Mouse (Mus musculus): ENCODE measurements around the gene Kif3b. TPM values are rescaled to one million over a fixed set of nuclear protein-coding genes. Genes with fewer than 3 reads are reported as not detected.

The Kif3b gene
- 16.4 and 17.2 TPM in 2 replicates for polyA plus RNA-seq (2014; fragmentation: Nextera tagmentation; extraction: Ambion mirVana)

DNA sequence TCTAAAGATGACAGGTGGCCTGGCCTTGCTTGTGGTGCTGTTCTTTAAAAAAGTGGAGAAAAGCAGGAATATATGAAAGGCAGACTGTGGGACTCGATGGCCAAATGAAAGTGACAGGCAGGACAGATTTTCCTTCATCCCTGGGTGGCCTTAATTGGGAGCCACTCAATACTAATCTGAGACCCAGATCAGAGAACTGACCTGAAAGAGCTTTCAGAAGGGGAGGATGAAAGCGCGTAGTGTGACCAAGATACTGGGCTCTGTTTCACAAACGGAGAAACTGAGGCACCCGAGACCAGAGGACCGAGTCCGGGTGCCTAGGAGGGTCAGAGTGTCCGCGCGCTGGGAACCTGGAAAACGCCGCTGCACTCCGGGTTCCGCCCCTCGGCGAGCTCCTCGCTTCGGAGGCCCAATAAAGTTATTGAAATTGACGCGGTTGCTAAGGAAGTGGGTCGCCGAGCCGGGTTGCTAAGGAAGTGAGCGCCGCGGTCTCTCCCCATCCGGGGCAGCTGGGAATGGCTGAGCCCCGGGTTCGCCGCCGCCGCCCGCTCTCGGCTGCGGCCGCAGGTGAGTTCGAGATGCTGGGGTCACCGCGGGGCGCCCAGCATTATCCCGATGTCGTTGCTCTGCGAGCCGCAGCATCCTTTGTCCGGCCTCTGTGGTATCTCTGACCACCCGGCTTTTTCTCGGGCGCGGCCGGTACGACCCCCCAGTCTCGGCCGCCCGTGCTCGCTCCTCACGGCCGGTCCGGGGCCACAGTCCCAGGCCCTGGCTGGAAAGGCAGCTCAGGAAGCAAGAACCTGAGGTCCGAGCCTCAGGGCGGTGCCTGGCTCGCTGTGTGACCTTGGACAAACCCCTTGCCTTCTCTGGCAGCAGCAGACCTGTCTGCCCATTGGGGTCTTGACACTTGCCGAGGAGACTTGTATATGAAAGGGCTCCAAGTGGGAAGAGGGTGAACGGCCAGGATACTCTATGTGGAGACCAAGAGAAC, at the start of gene Kif3b:
TSS of gene Kif3b (plus strand) at position 476 of the 991 bp plus-strand sequence.
- Histone ChIP-seq H3K9ac (replicated peaks; ENCODE audit: low read depth, low read length) (peak within 1 kb of the TSS; percentile 96), H3K27ac (ENCODE audit: low read depth, low read length) (0 out of 2 replicates have a peak within 1 kb of the TSS, but pooled peaks have one; percentile 49), H3K4me2 (ENCODE audit: low read depth, low read length) (peak within 1 kb of the TSS; percentile 63), H3K27me3 (ENCODE audit: control insufficient read depth, insufficient read depth, low read length) (no peaks in the 10 kb centered on the region), H3K9me3 (ENCODE audit: control insufficient read depth, low read length) (no peaks in the 10 kb centered on the region), H3K4me1 (ENCODE audit: control insufficient read depth, insufficient read depth, low read length) (peaks cover 9% of the 10 kb centered on the region), H3K36me3 (ENCODE audit: control insufficient read depth, insufficient read depth, low read length) (no peaks in the 10 kb centered on the region), H3K4me3 (ENCODE audit: low read depth, low read length) (peak within 1 kb of the TSS; percentile 99)
- peak; percentile 95 for ATAC-seq (ENCODE audit: low read depth)
- WGBS, result under 1% methylated on average over 63 of the region's 63 CpGs

- Histone ChIP-seq H3K36me3 (ENCODE audit: control insufficient read depth, insufficient read depth, low read length) (no peaks in the 10 kb centered on the region), H3K27me3 (ENCODE audit: control insufficient read depth, insufficient read depth, low read length) (no peaks in the 10 kb centered on the region), H3K9ac (replicated peaks; ENCODE audit: low read depth, low read length) (peak overlapping the region; percentile 99; the same call in 1 of the 2 replicates), H3K9me3 (ENCODE audit: control insufficient read depth, low read length) (no peaks in the 10 kb centered on the region), H3K4me3 (ENCODE audit: low read depth, low read length) (peak overlapping the region; percentile 98), H3K4me2 (ENCODE audit: low read depth, low read length) (peak overlapping the region; percentile 85), H3K27ac (ENCODE audit: low read depth, low read length) (no peak overlapping the region), H3K4me1 (ENCODE audit: control insufficient read depth, insufficient read depth, low read length) (peaks cover 37% of the 10 kb centered on the region)
- ATAC-seq (ENCODE audit: low read depth), result no peak
- 63% methylated on average over 6 of the region's 6 CpGs for WGBS
These were observed 49.1 kb upstream of the Kif3b start for GRCm38 (mm10) chr2:153242156-153242555.

DNA sequence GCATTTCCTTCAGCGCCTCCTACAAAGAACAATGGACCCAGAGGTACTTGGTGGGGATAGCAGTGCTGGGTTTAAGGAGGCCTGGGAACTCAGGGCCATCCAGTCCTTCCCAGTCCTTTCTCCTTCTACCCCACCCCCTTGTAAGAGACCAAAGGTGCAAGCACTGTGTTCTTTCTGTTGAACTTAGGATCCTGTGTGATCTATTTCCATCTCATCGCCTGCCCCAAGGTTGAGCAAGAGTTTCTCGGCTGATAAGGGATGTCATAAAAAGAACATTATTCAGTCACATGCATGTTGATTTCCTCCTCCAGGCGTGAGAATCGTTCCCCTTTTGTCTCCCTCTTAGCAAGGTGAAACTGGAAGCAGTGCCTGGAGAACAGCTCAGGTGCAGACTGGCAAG, 41.5 kb upstream of the Kif3b start:
- no peak overlapping the region for H3K27ac ChIP-seq (ENCODE audit: low read depth, low read length)
- WGBS, result 93% methylated on average over 5 of the region's 5 CpGs
- H3K9ac ChIP-seq (replicated peaks; ENCODE audit: low read depth, low read length), result no peak overlapping the region
- H3K27me3 ChIP-seq (ENCODE audit: control insufficient read depth, insufficient read depth, low read length), result no peaks in the 10 kb centered on the region
- H3K4me2 ChIP-seq (ENCODE audit: low read depth, low read length), result no peak overlapping the region
- H3K9me3 ChIP-seq (ENCODE audit: control insufficient read depth, low read length), result no peaks in the 10 kb centered on the region
- H3K4me1 ChIP-seq (ENCODE audit: control insufficient read depth, insufficient read depth, low read length), result no peaks in the 10 kb centered on the region
- H3K4me3 ChIP-seq (ENCODE audit: low read depth, low read length), result no peak overlapping the region
- H3K36me3 ChIP-seq (ENCODE audit: control insufficient read depth, insufficient read depth, low read length), result peaks cover 5% of the 10 kb centered on the region
- ATAC-seq (ENCODE audit: low read depth), result no peak

DNA sequence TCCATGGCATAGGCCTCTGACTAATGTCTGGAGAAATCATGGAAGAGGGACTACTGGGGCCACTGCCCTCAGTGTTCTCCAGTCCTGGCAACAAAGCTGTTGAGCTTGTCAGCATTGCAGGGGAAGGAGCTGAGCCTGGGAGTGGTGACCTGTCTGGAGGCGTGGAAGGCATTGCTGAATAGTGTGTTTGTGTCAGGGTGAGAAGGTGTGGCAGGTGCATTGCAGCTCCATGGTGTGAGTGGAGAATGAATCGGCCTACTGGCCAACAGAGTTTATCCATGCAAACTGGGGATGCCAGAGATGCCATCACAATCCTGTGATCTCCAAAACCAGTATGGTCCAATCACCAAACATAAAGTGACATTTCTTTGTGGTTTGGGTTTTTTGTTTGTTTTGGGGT, 34.6 kb upstream of the Kif3b start:
- no peak overlapping the region for H3K9ac ChIP-seq (replicated peaks; ENCODE audit: low read depth, low read length)
- H3K9me3 ChIP-seq (ENCODE audit: control insufficient read depth, low read length), result no peaks in the 10 kb centered on the region
- no peak overlapping the region for H3K27ac ChIP-seq (ENCODE audit: low read depth, low read length)
- 94% methylated on average over 2 of the region's 2 CpGs for WGBS
- no peak overlapping the region for H3K4me3 ChIP-seq (ENCODE audit: low read depth, low read length)
- H3K27me3 ChIP-seq (ENCODE audit: control insufficient read depth, insufficient read depth, low read length), result no peaks in the 10 kb centered on the region
- no peak for ATAC-seq (ENCODE audit: low read depth)
- no peaks in the 10 kb centered on the region for H3K4me1 ChIP-seq (ENCODE audit: control insufficient read depth, insufficient read depth, low read length)
- peaks cover 6% of the 10 kb centered on the region for H3K36me3 ChIP-seq (ENCODE audit: control insufficient read depth, insufficient read depth, low read length)
- H3K4me2 ChIP-seq (ENCODE audit: low read depth, low read length), result no peak overlapping the region

GRCm38 (mm10) chr2:153259030-153259863, 32.0 kb upstream of the Kif3b start:
- H3K4me1 ChIP-seq (ENCODE audit: control insufficient read depth, insufficient read depth, low read length), result no peaks in the 10 kb centered on the region
- no peaks in the 10 kb centered on the region for H3K9me3 ChIP-seq (ENCODE audit: control insufficient read depth, low read length)
- no peaks in the 10 kb centered on the region for H3K27me3 ChIP-seq (ENCODE audit: control insufficient read depth, insufficient read depth, low read length)
- peaks cover 18% of the 10 kb centered on the region for H3K36me3 ChIP-seq (ENCODE audit: control insufficient read depth, insufficient read depth, low read length)
- H3K9ac ChIP-seq (replicated peaks; ENCODE audit: low read depth, low read length), result no peak overlapping the region
- no peak overlapping the region for H3K4me3 ChIP-seq (ENCODE audit: low read depth, low read length)
- no peak for ATAC-seq (ENCODE audit: low read depth)
- no peak overlapping the region for H3K4me2 ChIP-seq (ENCODE audit: low read depth, low read length)
- no peak overlapping the region for H3K27ac ChIP-seq (ENCODE audit: low read depth, low read length)
- WGBS, result 81% methylated on average over 12 of the region's 12 CpGs

- peaks cover 18% of the 10 kb centered on the region for H3K36me3 ChIP-seq (ENCODE audit: control insufficient read depth, insufficient read depth, low read length)
- no peak overlapping the region for H3K4me2 ChIP-seq (ENCODE audit: low read depth, low read length)
- WGBS, result 82% methylated on average over 3 of the region's 3 CpGs
These were observed 31.1 kb upstream of the Kif3b start for GRCm38 (mm10) chr2:153259864-153260674.

GRCm38 (mm10) chr2:153263053-153263452, 28.2 kb upstream of the Kif3b start:
- no peaks in the 10 kb centered on the region for H3K9me3 ChIP-seq (ENCODE audit: control insufficient read depth, low read length)
- H3K9ac ChIP-seq (replicated peaks; ENCODE audit: low read depth, low read length), result no peak overlapping the region
- no peak overlapping the region for H3K27ac ChIP-seq (ENCODE audit: low read depth, low read length)
- H3K4me2 ChIP-seq (ENCODE audit: low read depth, low read length), result no peak overlapping the region
- no peaks in the 10 kb centered on the region for H3K4me1 ChIP-seq (ENCODE audit: control insufficient read depth, insufficient read depth, low read length)
- no peak for ATAC-seq (ENCODE audit: low read depth)
- no peaks in the 10 kb centered on the region for H3K27me3 ChIP-seq (ENCODE audit: control insufficient read depth, insufficient read depth, low read length)
- 84% methylated on average over 7 of the region's 7 CpGs for WGBS
- peaks cover 29% of the 10 kb centered on the region for H3K36me3 ChIP-seq (ENCODE audit: control insufficient read depth, insufficient read depth, low read length)
- no peak overlapping the region for H3K4me3 ChIP-seq (ENCODE audit: low read depth, low read length)

More at GRCm38 (mm10) chr2:153259864-153260674, 31.1 kb upstream of the Kif3b start:
- no peak overlapping the region for H3K9ac ChIP-seq (replicated peaks; ENCODE audit: low read depth, low read length)
- H3K4me1 ChIP-seq (ENCODE audit: control insufficient read depth, insufficient read depth, low read length), result no peaks in the 10 kb centered on the region
- H3K27me3 ChIP-seq (ENCODE audit: control insufficient read depth, insufficient read depth, low read length), result no peaks in the 10 kb centered on the region
- H3K4me3 ChIP-seq (ENCODE audit: low read depth, low read length), result no peak overlapping the region
- H3K27ac ChIP-seq (ENCODE audit: low read depth, low read length), result no peak overlapping the region
- no peak for ATAC-seq (ENCODE audit: low read depth)
- H3K9me3 ChIP-seq (ENCODE audit: control insufficient read depth, low read length), result no peaks in the 10 kb centered on the region

DNA sequence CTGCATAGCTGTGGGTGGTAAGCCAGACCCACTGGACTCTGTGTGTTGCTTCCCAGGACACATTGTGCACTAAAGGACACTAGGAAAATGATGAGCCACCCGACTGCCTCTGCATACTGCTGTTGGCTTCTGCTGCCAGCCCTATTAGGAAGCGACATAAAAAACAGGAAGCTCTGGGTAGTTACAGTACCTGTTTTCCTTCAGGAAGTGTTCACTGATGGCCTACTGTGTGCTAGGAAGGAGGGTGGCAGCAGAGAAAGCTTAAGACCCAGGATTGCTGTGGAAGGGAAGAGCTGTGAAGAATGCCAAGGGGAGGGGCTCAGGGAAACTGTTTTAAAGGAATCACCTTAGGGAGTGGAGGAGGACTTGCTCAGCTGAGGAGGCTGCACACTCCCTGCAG, 23.9 kb upstream of the Kif3b start:
- no peak overlapping the region for H3K9ac ChIP-seq (replicated peaks; ENCODE audit: low read depth, low read length)
- 82% methylated on average over 2 of the region's 2 CpGs for WGBS
- no peak for ATAC-seq (ENCODE audit: low read depth)
- no peaks in the 10 kb centered on the region for H3K9me3 ChIP-seq (ENCODE audit: control insufficient read depth, low read length)
- H3K36me3 ChIP-seq (ENCODE audit: control insufficient read depth, insufficient read depth, low read length), result peaks cover 24% of the 10 kb centered on the region; the same call in 1 of the 2 replicates
- H3K27me3 ChIP-seq (ENCODE audit: control insufficient read depth, insufficient read depth, low read length), result no peaks in the 10 kb centered on the region
- H3K27ac ChIP-seq (ENCODE audit: low read depth, low read length), result no peak overlapping the region
- H3K4me1 ChIP-seq (ENCODE audit: control insufficient read depth, insufficient read depth, low read length), result no peaks in the 10 kb centered on the region
- H3K4me3 ChIP-seq (ENCODE audit: low read depth, low read length), result no peak overlapping the region
- no peak overlapping the region for H3K4me2 ChIP-seq (ENCODE audit: low read depth, low read length)

Measured in neural tube, embryonic 14.5 days (tissue).